Mouse (Mus musculus) layer of hippocampus, adult 9-10 months (tissue): ENCODE measurements around the gene Birc3.

Experiments used
- DNase-seq: peaks from one replicate; pipeline ENCODE4 v3.0.0; 2022; ENCODE audit warnings: low spot score

The Birc3 gene

DNA sequence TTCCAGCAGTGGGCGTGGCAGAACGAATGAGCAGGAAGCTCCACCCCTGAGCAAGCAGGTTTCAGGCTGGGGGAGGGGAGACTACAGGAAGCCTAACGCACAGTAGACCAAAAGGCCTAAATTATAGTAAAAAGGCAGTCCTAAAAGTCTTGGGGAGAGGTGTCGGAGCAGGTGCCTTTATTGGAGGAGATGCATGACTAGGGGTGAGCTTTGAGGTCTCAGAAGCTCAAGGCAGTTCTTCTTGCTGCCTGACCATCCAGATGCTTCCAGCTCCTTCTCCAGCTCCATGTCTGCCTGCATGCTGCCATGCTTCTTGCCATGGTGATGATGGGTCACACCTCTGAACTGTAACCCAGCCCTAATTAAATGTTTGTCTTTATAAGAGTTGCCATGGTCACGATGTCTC lies 67.9 kb downstream of the Birc3 start:
- no peak for DNase-seq
